Mouse (Mus musculus): ENCODE measurements around the gene Rnf141. TPM values are rescaled to one million over a fixed set of nuclear protein-coding genes. Genes with fewer than 3 reads are reported as not detected.

Gene Rnf141
- polyA plus RNA-seq, 1 experiment from 2014 or later: 30.0 TPM

GRCm38 (mm10) chr7:110860129-110860528 is 15.9 kb upstream of the Rnf141 start:
- no peaks in the 10 kb centered on the region for H3K9me3 ChIP-seq (replicated peaks)

GRCm38 (mm10) chr7:110855604-110856003 is 11.3 kb upstream of the Rnf141 start:
- 70% methylated on average over 1 of the region's 1 CpGs for WGBS
- Histone ChIP-seq H3K9ac (no peak overlapping the region), H3K9me3 (replicated peaks) (no peaks in the 10 kb centered on the region), H3K27ac (no peak overlapping the region), H3K27me3 (no peaks in the 10 kb centered on the region), H3K4me3 (no peak overlapping the region), H3K4me2 (no peak overlapping the region), H3K36me3 (no peaks in the 10 kb centered on the region), H3K4me1 (replicated peaks) (peaks cover 7% of the 10 kb centered on the region; the same call in 1 of the 2 replicates)
- ATAC-seq (replicated peaks; ENCODE audit: insufficient number of reproducible peaks, insufficient read depth, low FRiP score, low read depth): no peak

More at GRCm38 (mm10) chr7:110860129-110860528, 15.9 kb upstream of the Rnf141 start:
- Histone ChIP-seq H3K4me3 (no peak overlapping the region), H3K36me3 (no peaks in the 10 kb centered on the region), H3K4me2 (no peak overlapping the region), H3K27ac (0 out of 2 replicates have a peak overlapping the region, but pooled peaks have one; percentile 17), H3K4me1 (replicated peaks) (peaks cover 10% of the 10 kb centered on the region), H3K27me3 (no peaks in the 10 kb centered on the region), H3K9ac (no peak overlapping the region)
- ATAC-seq (replicated peaks; ENCODE audit: insufficient number of reproducible peaks, insufficient read depth, low FRiP score, low read depth): no peak
- 32% methylated on average over 5 of the region's 5 CpGs for WGBS

DNA sequence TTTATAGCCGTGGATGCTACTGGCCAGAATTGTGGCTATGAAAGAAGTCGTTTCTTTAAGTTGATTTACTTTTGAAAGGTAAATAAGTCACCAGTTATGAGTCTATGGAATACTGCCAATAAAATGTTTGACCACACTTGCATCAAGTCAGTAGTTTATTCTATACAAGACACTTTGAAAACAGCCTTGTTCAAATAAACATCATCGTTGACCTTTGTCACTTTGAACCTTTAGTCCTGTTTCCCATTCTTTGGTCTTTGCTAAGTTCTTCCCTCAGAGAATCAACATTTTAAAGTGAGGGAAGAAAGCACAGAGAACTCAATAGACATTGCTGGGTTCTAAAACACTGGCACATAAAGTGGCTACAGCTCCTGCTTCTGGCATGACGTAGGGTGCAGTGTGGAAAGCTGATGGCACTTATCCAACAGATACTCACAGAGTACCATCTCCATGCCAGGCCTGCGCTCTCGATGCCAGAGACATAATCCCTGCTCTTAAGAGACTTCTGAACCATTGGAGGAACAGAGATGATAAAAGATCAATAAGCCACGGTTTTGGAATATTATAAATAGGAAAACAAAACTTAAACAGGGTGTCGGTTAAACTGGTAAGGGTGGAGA is 10.8 kb upstream of the Rnf141 start:
- 63% methylated on average over 8 of the region's 8 CpGs for WGBS
- H3K4me1 ChIP-seq (replicated peaks): peaks cover 7% of the 10 kb centered on the region; the same call in 1 of the 2 replicates
- H3K27me3 ChIP-seq: no peaks in the 10 kb centered on the region
- no peaks in the 10 kb centered on the region for H3K36me3 ChIP-seq
- H3K9ac ChIP-seq: no peak overlapping the region
- H3K4me2 ChIP-seq: no peak overlapping the region
- H3K4me3 ChIP-seq: no peak overlapping the region
- no peak for ATAC-seq (replicated peaks; ENCODE audit: insufficient number of reproducible peaks, insufficient read depth, low FRiP score, low read depth)
- no peak overlapping the region for H3K27ac ChIP-seq
- no peaks in the 10 kb centered on the region for H3K9me3 ChIP-seq (replicated peaks)

GRCm38 (mm10) chr7:110854519-110854918 is 10.3 kb upstream of the Rnf141 start:
- Histone ChIP-seq H3K36me3 (no peaks in the 10 kb centered on the region), H3K4me2 (no peak overlapping the region), H3K4me1 (replicated peaks) (peaks cover 7% of the 10 kb centered on the region; the same call in 1 of the 2 replicates), H3K4me3 (no peak overlapping the region), H3K27me3 (no peaks in the 10 kb centered on the region), H3K27ac (no peak overlapping the region), H3K9me3 (replicated peaks) (no peaks in the 10 kb centered on the region), H3K9ac (no peak overlapping the region)
- no peak for ATAC-seq (replicated peaks; ENCODE audit: insufficient number of reproducible peaks, insufficient read depth, low FRiP score, low read depth)
- 63% methylated on average over 3 of the region's 3 CpGs for WGBS

- no peak overlapping the region for H3K4me3 ChIP-seq
- H3K4me1 ChIP-seq (replicated peaks): peaks cover 7% of the 10 kb centered on the region; the same call in 1 of the 2 replicates
- no peak overlapping the region for H3K9ac ChIP-seq
- H3K36me3 ChIP-seq: no peaks in the 10 kb centered on the region
- ATAC-seq (replicated peaks; ENCODE audit: insufficient number of reproducible peaks, insufficient read depth, low FRiP score, low read depth): no peak
- H3K9me3 ChIP-seq (replicated peaks): no peaks in the 10 kb centered on the region
- no peak overlapping the region for H3K27ac ChIP-seq
- 66% methylated on average over 10 of the region's 10 CpGs for WGBS
- H3K4me2 ChIP-seq: no peak overlapping the region
- no peaks in the 10 kb centered on the region for H3K27me3 ChIP-seq
Observed at GRCm38 (mm10) chr7:110853611-110854010, 9.4 kb upstream of the Rnf141 start.

DNA sequence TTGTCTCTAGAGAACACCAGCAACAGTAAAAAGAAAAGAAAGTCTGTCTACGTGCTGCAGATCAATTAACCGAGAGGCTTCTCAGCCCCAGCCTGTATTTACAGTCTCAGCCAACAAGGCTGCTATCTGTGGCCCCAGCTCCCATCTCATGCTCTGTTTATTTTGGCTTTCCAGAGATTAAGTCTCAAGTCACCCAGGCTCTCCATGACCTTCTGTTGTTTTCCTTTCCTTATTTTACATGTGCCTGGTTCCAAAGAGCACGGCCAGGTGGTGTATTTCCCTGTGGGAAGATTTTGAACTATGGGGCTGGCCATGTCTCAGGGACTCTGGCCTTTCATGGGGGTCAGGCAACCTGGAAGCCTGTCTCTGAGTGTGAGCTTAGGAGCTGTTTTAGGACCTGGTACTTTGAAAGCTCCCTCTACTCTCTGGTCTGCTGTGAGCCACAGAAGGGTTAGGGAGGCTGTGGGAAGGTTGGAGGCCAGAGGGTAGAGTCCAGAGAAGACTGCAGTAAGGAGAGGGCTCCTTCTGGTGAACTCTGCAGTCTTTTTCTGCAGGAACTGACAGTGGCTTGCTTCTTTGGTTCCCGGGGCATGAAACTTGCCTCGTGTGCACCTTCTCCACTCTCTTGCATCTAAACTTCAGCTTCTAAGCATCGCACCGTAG is 7.4 kb upstream of the Rnf141 start:
- no peak for ATAC-seq (replicated peaks; ENCODE audit: insufficient number of reproducible peaks, insufficient read depth, low FRiP score, low read depth)
- H3K9ac ChIP-seq: no peak overlapping the region
- H3K4me1 ChIP-seq (replicated peaks): peaks cover 7% of the 10 kb centered on the region; the same call in 1 of the 2 replicates
- H3K4me2 ChIP-seq: no peak overlapping the region
- 63% methylated on average over 7 of the region's 7 CpGs for WGBS
- no peak overlapping the region for H3K4me3 ChIP-seq
- H3K27ac ChIP-seq: peak overlapping the region; percentile 37; the same call in 1 of the 2 replicates
- no peaks in the 10 kb centered on the region for H3K36me3 ChIP-seq
- no peaks in the 10 kb centered on the region for H3K9me3 ChIP-seq (replicated peaks)
- H3K27me3 ChIP-seq: no peaks in the 10 kb centered on the region

DNA sequence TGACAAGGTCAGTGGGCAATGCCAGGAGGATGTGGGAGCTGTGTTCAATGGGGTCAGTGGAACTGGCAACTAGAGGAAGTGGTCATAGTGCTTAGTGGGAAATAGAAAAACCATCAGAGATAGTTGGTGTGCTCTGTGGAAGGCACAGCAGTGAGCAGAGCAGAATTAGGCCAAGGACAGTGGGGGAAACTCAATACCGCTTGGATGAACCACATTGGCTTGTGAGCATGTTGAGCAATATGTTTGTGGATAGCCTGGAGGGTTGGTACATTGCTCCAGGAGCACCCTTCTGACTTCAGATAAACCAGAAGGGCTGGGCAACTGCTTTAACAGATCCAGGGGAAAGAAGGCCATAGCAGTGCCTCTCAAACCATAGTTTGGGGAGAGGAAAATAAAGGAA is 4.1 kb upstream of the Rnf141 start:
- no peak overlapping the region for H3K27ac ChIP-seq
- 0 out of 2 replicates have a peak, but pooled peaks cover 3% of the 10 kb centered on the region for H3K4me1 ChIP-seq (replicated peaks)
- 91% methylated on average over 1 of the region's 1 CpGs for WGBS
- H3K4me2 ChIP-seq: no peak overlapping the region
- no peaks in the 10 kb centered on the region for H3K27me3 ChIP-seq
- no peak overlapping the region for H3K9ac ChIP-seq
- no peaks in the 10 kb centered on the region for H3K36me3 ChIP-seq
- ATAC-seq (replicated peaks; ENCODE audit: insufficient number of reproducible peaks, insufficient read depth, low FRiP score, low read depth): no peak
- H3K9me3 ChIP-seq (replicated peaks): no peaks in the 10 kb centered on the region
- H3K4me3 ChIP-seq: no peak overlapping the region

DNA sequence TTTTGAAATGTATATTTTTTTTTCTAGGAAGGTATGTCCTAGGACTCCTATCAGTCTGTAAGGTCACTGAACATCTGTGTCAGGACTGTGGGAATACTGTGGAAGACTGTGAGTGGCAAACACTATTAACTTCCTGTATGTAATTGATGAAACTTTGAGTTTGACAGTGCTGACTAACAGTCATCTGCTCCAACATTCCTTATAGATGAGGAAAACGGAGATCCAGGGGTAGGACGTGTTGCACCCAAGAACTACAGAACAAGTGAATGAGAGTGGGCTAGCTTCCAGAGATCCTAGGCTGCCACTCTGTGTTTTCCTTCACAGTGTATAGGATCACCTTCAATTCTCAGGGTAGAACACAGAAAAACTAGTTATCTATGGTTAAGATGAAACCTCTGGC is 3.1 kb upstream of the Rnf141 start:
- 35% methylated on average over 2 of the region's 2 CpGs for WGBS
- no peaks in the 10 kb centered on the region for H3K9me3 ChIP-seq (replicated peaks)

DNA sequence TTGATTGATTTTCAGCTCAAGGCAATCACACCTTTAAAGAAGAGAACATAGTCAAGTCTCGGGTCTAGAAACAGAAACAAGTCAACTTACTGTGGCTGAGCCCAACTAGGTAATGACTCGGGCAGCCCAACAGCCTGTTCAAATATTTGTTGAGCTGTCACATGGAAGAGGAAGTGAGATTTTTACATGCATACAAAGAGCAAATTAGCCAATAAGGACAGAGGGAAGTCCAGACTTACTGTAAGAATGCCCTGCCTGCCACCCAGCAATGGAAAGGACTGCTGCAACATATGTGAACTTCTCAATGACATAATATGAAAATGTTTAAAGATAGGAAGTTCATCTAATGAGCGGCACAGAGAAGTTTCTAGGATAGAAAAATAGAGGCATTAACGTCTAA is 3.9 kb downstream of the Rnf141 start:
- Histone ChIP-seq H3K27ac (no peak overlapping the region), H3K4me2 (no peak overlapping the region), H3K9me3 (replicated peaks) (no peaks in the 10 kb centered on the region), H3K9ac (no peak overlapping the region), H3K27me3 (no peaks in the 10 kb centered on the region), H3K4me3 (no peak overlapping the region), H3K4me1 (replicated peaks) (peaks cover 5% of the 10 kb centered on the region; the same call in 1 of the 2 replicates), H3K36me3 (peaks cover 7% of the 10 kb centered on the region; the same call in 1 of the 2 replicates)
- ATAC-seq (replicated peaks; ENCODE audit: insufficient number of reproducible peaks, insufficient read depth, low FRiP score, low read depth): no peak
- WGBS: 62% methylated on average over 4 of the region's 4 CpGs

More for the DNA sequence above, 3.1 kb upstream of the Rnf141 start:
- no peak overlapping the region for H3K4me3 ChIP-seq
- H3K9ac ChIP-seq: no peak overlapping the region
- H3K4me1 ChIP-seq (replicated peaks): 0 out of 2 replicates have a peak, but pooled peaks cover 5% of the 10 kb centered on the region
- no peak for ATAC-seq (replicated peaks; ENCODE audit: insufficient number of reproducible peaks, insufficient read depth, low FRiP score, low read depth)
- H3K27me3 ChIP-seq: no peaks in the 10 kb centered on the region
- no peak overlapping the region for H3K27ac ChIP-seq
- H3K36me3 ChIP-seq: no peaks in the 10 kb centered on the region
- H3K4me2 ChIP-seq: no peak overlapping the region

DNA sequence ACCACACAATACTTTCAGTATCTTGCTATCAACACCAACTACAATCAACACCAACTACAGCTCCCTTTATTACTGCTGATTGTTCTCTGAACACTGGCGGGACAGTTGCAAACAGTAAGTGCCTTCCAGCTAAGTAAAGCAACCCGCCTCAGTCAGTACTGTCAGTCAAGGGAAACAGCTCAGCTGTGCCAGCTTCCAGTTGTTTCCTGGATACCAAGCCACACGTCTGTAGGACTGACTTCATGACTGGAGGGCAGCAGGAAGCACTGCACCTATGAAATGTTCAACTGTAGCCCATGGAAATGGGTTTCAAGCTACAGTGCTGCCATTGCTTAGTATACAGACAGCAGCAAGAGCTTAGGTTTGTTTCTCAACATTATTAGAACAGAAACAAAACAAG is 9.7 kb downstream of the Rnf141 start:
- Histone ChIP-seq H3K4me3 (no peak overlapping the region), H3K27me3 (no peaks in the 10 kb centered on the region), H3K4me1 (replicated peaks) (peaks cover 6% of the 10 kb centered on the region; the same call in 1 of the 2 replicates), H3K9ac (no peak overlapping the region), H3K4me2 (no peak overlapping the region), H3K36me3 (peaks cover 10% of the 10 kb centered on the region; the same call in 1 of the 2 replicates), H3K9me3 (replicated peaks) (no peaks in the 10 kb centered on the region), H3K27ac (no peak overlapping the region)
- no peak for ATAC-seq (replicated peaks; ENCODE audit: insufficient number of reproducible peaks, insufficient read depth, low FRiP score, low read depth)
- WGBS: 35% methylated on average over 3 of the region's 3 CpGs

DNA sequence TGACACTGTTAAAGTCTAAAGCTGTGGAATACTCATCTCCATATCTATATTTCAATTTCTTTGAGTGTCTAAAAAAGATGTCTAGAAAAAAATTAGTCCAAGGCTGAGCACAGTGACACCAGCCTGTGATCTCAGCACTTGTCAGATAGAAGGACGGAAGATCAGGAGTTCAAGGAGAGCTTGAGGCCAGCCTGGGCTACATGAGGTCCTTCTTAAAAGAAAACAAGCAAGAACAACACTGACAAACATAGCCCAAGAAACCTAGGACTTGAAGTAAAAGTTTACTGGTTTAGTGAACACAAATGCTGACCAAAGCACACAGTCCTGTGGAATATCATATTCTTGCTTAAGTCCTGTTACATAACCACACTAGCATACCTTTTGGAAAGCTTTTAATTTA is 10.2 kb downstream of the Rnf141 start:
- Histone ChIP-seq H3K36me3 (peaks cover 10% of the 10 kb centered on the region; the same call in 1 of the 2 replicates), H3K4me1 (replicated peaks) (peaks cover 6% of the 10 kb centered on the region; the same call in 1 of the 2 replicates), H3K27me3 (no peaks in the 10 kb centered on the region), H3K9me3 (replicated peaks) (no peaks in the 10 kb centered on the region), H3K27ac (no peak overlapping the region), H3K9ac (no peak overlapping the region), H3K4me2 (no peak overlapping the region), H3K4me3 (no peak overlapping the region)
- no peak for ATAC-seq (replicated peaks; ENCODE audit: insufficient number of reproducible peaks, insufficient read depth, low FRiP score, low read depth)
- 92% methylated on average over 1 of the region's 1 CpGs for WGBS
